Mouse (Mus musculus): Measurements from ENCODE around the gene Acad11.

The Acad11 gene

GRCm38 (mm10) chr9:104063244-104063961 lies at the start of gene Acad11:
Gene Acad11 (plus strand): TSS chr9:104063377.
- ChIA-PET CTCF (interaction anchor here in 1 of 4 experiments (0.7 kb wide), 1 partner anchor 113 kb away, joined by 3 read pairs; no protein-coding TSS in a partner anchor), POLR2A (interaction anchor here (0.6 to 1.7 kb wide), 10 partner anchors 10 to 77 kb away, joined by 3 to 7 read pairs (median 3); partner anchors contain the start of gene Nphp3 (in 1 of the 4))

GRCm38 (mm10) chr9:104014526-104014925 lies 48.7 kb upstream of the Acad11 start:
- POLR2A ChIA-PET = no interaction called here
- CTCF ChIA-PET = no interaction called here

- CTCF ChIA-PET = interaction anchor here in 1 of 4 experiments (1.3 kb wide), 1 partner anchor 18 kb away, joined by 3 read pairs; no protein-coding TSS in a partner anchor
- POLR2A ChIA-PET = no interaction called here
Measured at GRCm38 (mm10) chr9:104021026-104021425, 42.2 kb upstream of the Acad11 start.

GRCm38 (mm10) chr9:104027186-104027585 lies 36.0 kb upstream of the Acad11 start:
- ChIA-PET CTCF (no interaction called here), POLR2A (no interaction called here)

GRCm38 (mm10) chr9:104029861-104030260 lies 33.3 kb upstream of the Acad11 start:
- CTCF ChIA-PET = no interaction called here
- POLR2A ChIA-PET = interaction anchor here in 1 of 4 experiments (0.6 kb wide), 1 partner anchor 666 kb away, joined by 3 read pairs; no protein-coding TSS in a partner anchor

- ChIA-PET CTCF (interaction anchor here in 3 of 4 experiments (0.5 to 1.5 kb wide), 7 partner anchors 31 to 576 kb away, joined by 3 to 5 read pairs (median 4); partner anchors contain the start of gene Nphp3 (in 1 of the 3)), POLR2A (no interaction called here)
Measured at GRCm38 (mm10) chr9:104034231-104034630, 28.9 kb upstream of the Acad11 start.

- ChIA-PET CTCF (interaction anchor here in 2 of 4 experiments (0.6 to 1.5 kb wide), 5 partner anchors 31 to 576 kb away, joined by 3 to 5 read pairs (median 4); partner anchors contain the start of gene Nphp3 (in 1 of the 2)), POLR2A (interaction anchor here in 1 of 4 experiments (0.8 kb wide), 1 partner anchor 33 kb away, joined by 3 read pairs; no protein-coding TSS in a partner anchor)
Measured at GRCm38 (mm10) chr9:104034718-104035117, 28.5 kb upstream of the Acad11 start.

- CTCF ChIA-PET = interaction anchor here in 3 of 4 experiments (0.6 to 1.5 kb wide), 4 partner anchors 32 to 678 kb away, joined by 3 to 5 read pairs (median 4); partner anchors contain the start of gene Nphp3 (in 1 of the 3)
Measured at GRCm38 (mm10) chr9:104035261-104036015, 27.7 kb upstream of the Acad11 start.

GRCm38 (mm10) chr9:104038266-104038665 lies 24.9 kb upstream of the Acad11 start:
- CTCF ChIA-PET = interaction anchor here in 3 of 4 experiments (0.6 to 1.4 kb wide), 4 partner anchors 36 to 106 kb away, joined by 3 to 4 read pairs (median 4); partner anchors contain the start of genes Ackr4 (in 1 of the 3) and Nphp3 (in 1 of the 3)
- POLR2A ChIA-PET = interaction anchor here in 2 of 4 experiments (0.8 to 1.5 kb wide), 2 partner anchors 35 to 37 kb away, joined by 3 to 4 read pairs; no protein-coding TSS in a partner anchor

More at GRCm38 (mm10) chr9:104035261-104036015, 27.7 kb upstream of the Acad11 start:
- POLR2A ChIA-PET = interaction anchor here in 1 of 4 experiments (0.8 to 1.0 kb wide), 2 partner anchors 9 to 34 kb away, joined by 3 read pairs; no protein-coding TSS in a partner anchor

- CTCF ChIA-PET = no interaction called here
Measured at GRCm38 (mm10) chr9:104039031-104039695, 24.0 kb upstream of the Acad11 start.

GRCm38 (mm10) chr9:104039742-104040141 lies 23.4 kb upstream of the Acad11 start:
- ChIA-PET CTCF (no interaction called here), POLR2A (interaction anchor here in 1 of 4 experiments (0.8 to 1.5 kb wide), 3 partner anchors 23 to 83 kb away, joined by 3 to 4 read pairs (median 4); partner anchors contain the start of genes Acad11 and Uba5)

More at GRCm38 (mm10) chr9:104039031-104039695, 24.0 kb upstream of the Acad11 start:
- POLR2A ChIA-PET = interaction anchor here in 2 of 4 experiments (0.8 to 1.5 kb wide), 3 partner anchors 23 to 37 kb away, joined by 3 to 4 read pairs (median 3); partner anchors contain the start of genes Acad11 (in 1 of the 2) and Uba5 (in 1 of the 2)

- CTCF ChIA-PET = no interaction called here
- POLR2A ChIA-PET = interaction anchor here in 1 of 4 experiments (0.9 kb wide), 1 partner anchor 83 kb away, joined by 4 read pairs; no protein-coding TSS in a partner anchor
Measured at GRCm38 (mm10) chr9:104040362-104040761, 22.8 kb upstream of the Acad11 start, which contains the start of gene Gm28305. Gene Gm28305 (plus strand): TSS chr9:104040662.

- POLR2A ChIA-PET = interaction anchor here in 1 of 4 experiments (1.4 kb wide), 1 partner anchor 8 kb away, joined by 3 read pairs; no protein-coding TSS in a partner anchor
- CTCF ChIA-PET = no interaction called here
Measured at GRCm38 (mm10) chr9:104043676-104044075, 19.5 kb upstream of the Acad11 start.

- ChIA-PET CTCF (no interaction called here), POLR2A (interaction anchor here in 1 of 4 experiments (0.6 kb wide), 1 partner anchor 95 kb away, joined by 5 read pairs; no protein-coding TSS in a partner anchor)
Measured at GRCm38 (mm10) chr9:104051028-104051427, 12.1 kb upstream of the Acad11 start.

GRCm38 (mm10) chr9:104062430-104063243 lies 540 bp upstream of the Acad11 start, which contains the start of gene Uba5:
Gene Uba5 (minus strand): TSS chr9:104063134.
- POLR2A ChIA-PET = interaction anchor here (0.6 to 1.7 kb wide), 9 partner anchors 21 to 77 kb away, joined by 3 to 7 read pairs (median 3); partner anchors contain the start of gene Nphp3 (in 1 of the 4)

GRCm38 (mm10) chr9:104064571-104064970 lies 1.4 kb downstream of the Acad11 start:
- CTCF ChIA-PET = no interaction called here
- POLR2A ChIA-PET = interaction anchor here in 1 of 4 experiments (1.5 kb wide), 1 partner anchor 61 kb away, joined by 3 read pairs; no protein-coding TSS in a partner anchor

More at GRCm38 (mm10) chr9:104062430-104063243, 540 bp upstream of the Acad11 start, which contains the start of gene Uba5:
- CTCF ChIA-PET = interaction anchor here in 2 of 4 experiments (0.7 to 1.4 kb wide), 2 partner anchors 60 to 114 kb away, joined by 3 read pairs; no protein-coding TSS in a partner anchor

GRCm38 (mm10) chr9:104070241-104070640 lies 7.1 kb downstream of the Acad11 start:
- CTCF ChIA-PET = no interaction called here

More at GRCm38 (mm10) chr9:104070241-104070640, 7.1 kb downstream of the Acad11 start:
- POLR2A ChIA-PET = no interaction called here

Data from embryonic stem cell, embryonic (primary cell).